Mouse (Mus musculus) CH12.LX (cell line): ENCODE data around the gene Map4k5. TPM values are rescaled to one million over a fixed set of nuclear protein-coding genes. Genes with fewer than 3 reads are reported as not detected.
A peak's percentile ranks its signal among the peaks of the same experiment; 100 is the strongest.

ENCODE experiments used
- DNase-seq: peaks from one replicate; pipeline ENCODE4 v3.0.0-alpha.2; 2013; ENCODE audit errors: extremely low read depth
- H3K27ac ChIP-seq: 2 replicates; pipeline ENCODE4 v1.5.1; 2012; ENCODE audit warnings: low read depth, mild to moderate bottlenecking, control low read depth, moderate library complexity; ENCODE audit not compliant: insufficient read depth
- H3K27me3 ChIP-seq: replicated peaks from 2 replicates; pipeline ENCODE3; 2012; ENCODE audit warnings: inconsistent platforms
- H3K36me3 ChIP-seq, 2 experiments: replicated peaks in 1 of 2; 2 replicates each; pipeline versions ENCODE3 to v1.6.1; 2012; ENCODE audit warnings: inconsistent platforms in 1 of 2, low read length in 1 of 2, mild to moderate bottlenecking in 1 of 2, mixed read lengths in 1 of 2, moderate library complexity in 1 of 2; ENCODE audit not compliant: control insufficient read depth in 1 of 2, insufficient read depth in 1 of 2
- H3K4me1 ChIP-seq, 2 experiments: 2 replicates each; pipeline ENCODE4 v1.6.1; 2012; ENCODE audit warnings: inconsistent platforms in 1 of 2, moderate library complexity in 1 of 2; ENCODE audit not compliant: insufficient read depth in 2 of 2, control insufficient read depth in 1 of 2
- H3K4me2 ChIP-seq: 2 replicates; pipeline ENCODE4 v1.6.1; 2012; ENCODE audit warnings: low read depth, mild to moderate bottlenecking, control low read depth; ENCODE audit not compliant: poor library complexity, insufficient read depth, severe bottlenecking
- H3K4me3 ChIP-seq, 3 experiments: fragments of 150-350 bp in 1 of 3; sonication (generic) in 1 of 3; replicated peaks in 1 of 3; 2 replicates each; pipeline versions ENCODE3 to v1.5.1; 2011 to 2012; ENCODE audit warnings: low read depth in 2 of 3, low read length in 2 of 3, mild to moderate bottlenecking in 2 of 3, moderate library complexity in 2 of 3, control low read depth in 1 of 3, improper control_type of control experiment in 1 of 3, inconsistent platforms in 1 of 3, mixed read lengths in 1 of 3; ENCODE audit not compliant: poor library complexity in 1 of 3
- H3K79me2 ChIP-seq: replicated peaks from 2 replicates; pipeline ENCODE4 v1.6.1; 2012; ENCODE audit warnings: mild to moderate bottlenecking, moderate library complexity; ENCODE audit not compliant: control insufficient read depth, poor library complexity, insufficient read depth, severe bottlenecking; ENCODE audit errors: extremely low read depth
- H3K9ac ChIP-seq: 2 replicates; pipeline ENCODE4 v1.6.1; 2012; ENCODE audit warnings: low read depth, mild to moderate bottlenecking, control low read depth, moderate library complexity; ENCODE audit not compliant: insufficient read depth
- H3K9me3 ChIP-seq: replicated peaks from 2 replicates; pipeline ENCODE3; 2012; ENCODE audit warnings: low read length, inconsistent platforms, mixed read lengths
- BHLHE40 ChIP-seq: IDR thresholded peaks from 2 replicates; pipeline ENCODE4 v1.6.1; 2011; ENCODE audit warnings: mild to moderate bottlenecking, low read depth, low read length, improper control_type of control experiment
- CHD2 ChIP-seq: IDR thresholded peaks from 2 replicates; pipeline ENCODE4 v1.6.1; 2011; ENCODE audit warnings: low read length, improper control_type of control experiment
- GABPA ChIP-seq: IDR thresholded peaks from 2 replicates; pipeline ENCODE4 v1.6.1; 2012; ENCODE audit warnings: low read depth, low read length, improper control_type of control experiment, inconsistent platforms; ENCODE audit not compliant: insufficient replicate concordance
- IRF4 ChIP-seq: IDR thresholded peaks from 2 replicates; pipeline ENCODE4 v1.6.1; 2014; ENCODE audit warnings: low read depth, mild to moderate bottlenecking, inconsistent platforms, low read length, improper control_type of control experiment
- JUND ChIP-seq: conservative IDR thresholded peaks from 2 replicates; pipeline ENCODE4 v1.6.1; 2011; ENCODE audit warnings: low read depth, low read length, improper control_type of control experiment
- KAT2A ChIP-seq: IDR thresholded peaks from 2 replicates; pipeline ENCODE4 v1.6.1; 2012; ENCODE audit warnings: low read length, improper control_type of control experiment, inconsistent platforms; ENCODE audit not compliant: insufficient replicate concordance
- MAFK ChIP-seq: IDR thresholded peaks from 2 replicates; pipeline ENCODE4 v1.6.1; 2011; ENCODE audit warnings: low read length, improper control_type of control experiment; ENCODE audit not compliant: insufficient replicate concordance
- MAX ChIP-seq: IDR thresholded peaks from 2 replicates; pipeline ENCODE4 v1.6.1; 2011; ENCODE audit warnings: low read length, improper control_type of control experiment
- NELFE ChIP-seq: IDR thresholded peaks from 2 replicates; pipeline ENCODE4 v1.6.1; 2011; ENCODE audit warnings: low read depth, low read length, improper control_type of control experiment
- NRF1 ChIP-seq: IDR thresholded peaks from 2 replicates; pipeline ENCODE4 v1.6.1; 2014; ENCODE audit warnings: low read depth, mild to moderate bottlenecking, inconsistent platforms, low read length, improper control_type of control experiment, moderate library complexity
- PAX5 ChIP-seq: IDR thresholded peaks from 2 replicates; pipeline ENCODE4 v1.6.1; 2012; ENCODE audit warnings: low read length, inconsistent platforms, mixed read lengths
- POLR2A ChIP-seq: IDR thresholded peaks from 2 replicates; pipeline ENCODE4 v1.6.1; 2011; ENCODE audit warnings: low read depth, mild to moderate bottlenecking, improper control_type of control experiment, low read length
- POLR2AphosphoS2 ChIP-seq: IDR thresholded peaks from 2 replicates; pipeline ENCODE4 v1.6.1; 2011; ENCODE audit warnings: low read depth, low read length, improper control_type of control experiment
- RCOR1 ChIP-seq: conservative IDR thresholded peaks from 2 replicates; pipeline ENCODE4 v1.6.1; 2012; ENCODE audit warnings: low read depth, mild to moderate bottlenecking, inconsistent platforms, low read length, improper control_type of control experiment
- SIN3A ChIP-seq: IDR thresholded peaks from 2 replicates; pipeline ENCODE4 v1.6.1; 2012; ENCODE audit warnings: low read length, improper control_type of control experiment, inconsistent platforms
- SMC3 ChIP-seq: IDR thresholded peaks from 2 replicates; pipeline ENCODE4 v1.6.1; 2011; ENCODE audit warnings: low read depth, low read length, improper control_type of control experiment
- TCF12 ChIP-seq: IDR thresholded peaks from 2 replicates; pipeline ENCODE4 v1.6.1; 2014; ENCODE audit warnings: low read depth, mild to moderate bottlenecking, inconsistent platforms, low read length, improper control_type of control experiment
- ZMIZ1 ChIP-seq: IDR thresholded peaks from 2 replicates; pipeline ENCODE4 v1.6.1; 2012; ENCODE audit warnings: low read depth, mild to moderate bottlenecking, inconsistent platforms, low read length, improper control_type of control experiment
- dilution Hi-C: fragments of 300-500 bp; cut with MboI; formaldehyde crosslinking; loops from 2 replicates; pipeline ENCODE4 v1.14.3; 2020; ENCODE audit warnings: low sequenced_read_pairs; ENCODE audit not compliant: extremely low pct_unique_long_range_greater_than_20kb, extremely low pct_ligation_motif_present
- in situ Hi-C: fragments of 300-500 bp; cut with MboI; formaldehyde crosslinking; loops from 3 replicates; pipeline ENCODE4 v1.14.3; 2019; ENCODE audit warnings: low sequenced_read_pairs, low pct_ligation_motif_present, low pct_unique_long_range_greater_than_20kb, mixed read lengths
- polyA plus RNA-seq: library from polyadenylated mRNA; unstranded; fragments of >175 nt; gene quantifications from 2 replicates; pipeline ENCODE4 v1.2.1, GENCODE M21; 2012; ENCODE audit warnings: low read depth; ENCODE audit not compliant: insufficient read length
- total RNA-seq, 2 experiments: library from RNA; depleted of rRNA; stranded (reverse); fragments of 300-350 nt in 1 of 2; fragments of >200 nt in 1 of 2; gene quantifications; 2 replicates each; pipeline ENCODE4 v1.2.3; 2012 to 2014

Gene Map4k5
- total and polyA plus RNA-seq, 3 experiments = 7.8 to 13.5 (median 12.5) TPM

- Histone ChIP-seq H3K4me3 (peak overlapping the region; percentile 77 to 87 (median 80)), H3K4me2 (peak overlapping the region; percentile 84), H3K27me3 (no peaks in the 10 kb centered on the region), H3K36me3 (peaks cover 0 to 14% of the 10 kb centered on the region in 2 experiments), H3K9me3 (no peaks in the 10 kb centered on the region), H3K27ac (no peak overlapping the region), H3K9ac (peak overlapping the region; percentile 79), H3K4me1 (peaks cover 13 to 27% of the 10 kb centered on the region in 2 experiments; a peak in 3 of 4 replicates)
- dilution Hi-C loops = no loop called here
- in situ Hi-C loops = loop anchor here (10.0 kb wide), 1 partner anchor 127 kb away; no protein-coding TSS in a partner anchor
- no peak for DNase-seq
- TF ChIP-seq SIN3A (no peak), POLR2A (no peak), NRF1 (no peak), SMC3 (no peak), ZMIZ1 (no peak), CHD2 (no peak), POLR2AphosphoS2 (no peak), IRF4 (no peak), KAT2A (no peak), JUND (no peak), TCF12 (no peak), MAX (no peak), NELFE (no peak), MAFK (no peak)
- TF ChIP-seq, all 38 proteins: peak for 0
- no peaks in the 10 kb centered on the region; the same call in 1 of the 2 replicates for H3K79me2 ChIP-seq
Measured at GRCm38 (mm10) chr12:69891721-69892120, 1.3 kb downstream of the Map4k5 start.

- Histone ChIP-seq H3K9me3 (no peaks in the 10 kb centered on the region), H3K9ac (no peak overlapping the region), H3K27me3 (no peaks in the 10 kb centered on the region), H3K4me3 (no peak overlapping the region)
- in situ Hi-C loops = loop anchor here (10.0 kb wide), 1 partner anchor 126 kb away; no protein-coding TSS in a partner anchor
- TF ChIP-seq BHLHE40 (no peak), RCOR1 (no peak), PAX5 (no peak), NELFE (no peak), GABPA (no peak), KAT2A (no peak)
- TF ChIP-seq, all 38 proteins: peak for 0
- no peaks in the 10 kb centered on the region; the same call in 1 of the 2 replicates for H3K79me2 ChIP-seq
- DNase-seq = no peak
- dilution Hi-C loops = no loop called here
- peaks cover 0 to 14% of the 10 kb centered on the region in 2 experiments for H3K36me3 ChIP-seq
- no peak overlapping the region for H3K4me2 ChIP-seq
- H3K4me1 ChIP-seq = peaks cover 13 to 33% of the 10 kb centered on the region in 2 experiments; a peak in 3 of 4 replicates
- no peak overlapping the region for H3K27ac ChIP-seq
Measured at GRCm38 (mm10) chr12:69890476-69890875, 2.5 kb downstream of the Map4k5 start.
